Mouse (Mus musculus): ENCODE measurements around the gene Olfr747. TPM values are rescaled to one million over a fixed set of nuclear protein-coding genes. Genes with fewer than 3 reads are reported as not detected.

Gene Olfr747
- polyA plus RNA-seq, 1 experiment from 2014 or later: not detected

Other genes starting within 250 kb of the Olfr747 start
- not detected in 2 replicates for gene Olfr740, start 247.7 kb downstream of the Olfr747 start, polyA plus RNA-seq (2014; fragmentation: Nextera tagmentation; extraction: Ambion mirVana)
- gene Olfr741, start 220.5 kb downstream of the Olfr747 start, polyA plus RNA-seq (2014; fragmentation: Nextera tagmentation; extraction: Ambion mirVana): not detected in 2 replicates
- not detected in 2 replicates for gene Olfr742, start 189.6 kb downstream of the Olfr747 start, polyA plus RNA-seq (2014; fragmentation: Nextera tagmentation; extraction: Ambion mirVana)
- gene Olfr743, start 171.4 kb downstream of the Olfr747 start, polyA plus RNA-seq (2014; fragmentation: Nextera tagmentation; extraction: Ambion mirVana): not detected in 2 replicates
- not detected in 2 replicates for gene Olfr744, start 78.3 kb downstream of the Olfr747 start, polyA plus RNA-seq (2014; fragmentation: Nextera tagmentation; extraction: Ambion mirVana)
- gene Olfr745, start 53.8 kb downstream of the Olfr747 start, polyA plus RNA-seq (2014; fragmentation: Nextera tagmentation; extraction: Ambion mirVana): not detected in 2 replicates
- not detected in 2 replicates for gene Olfr746, start 46.1 kb downstream of the Olfr747 start, polyA plus RNA-seq (2014; fragmentation: Nextera tagmentation; extraction: Ambion mirVana)
- not detected in 2 replicates for gene Olfr748, start 14.2 kb upstream of the Olfr747 start, polyA plus RNA-seq (2014; fragmentation: Nextera tagmentation; extraction: Ambion mirVana)
- not detected in 2 replicates for gene Olfr749, start 51.9 kb upstream of the Olfr747 start, polyA plus RNA-seq (2014; fragmentation: Nextera tagmentation; extraction: Ambion mirVana)
- 83.3 and 86.6 TPM in 2 replicates for gene Ttc5, start 92.3 kb upstream of the Olfr747 start, polyA plus RNA-seq (2014; fragmentation: Nextera tagmentation; extraction: Ambion mirVana)
- gene Ccnb1ip1, start 114.5 kb upstream of the Olfr747 start, polyA plus RNA-seq (2014; fragmentation: Nextera tagmentation; extraction: Ambion mirVana): not detected in 2 replicates
- gene Parp2, start 114.6 kb upstream of the Olfr747 start, polyA plus RNA-seq (2014; fragmentation: Nextera tagmentation; extraction: Ambion mirVana): 75.8 and 75.9 TPM in 2 replicates
- 10.3 and 10.6 TPM in 2 replicates for gene Tep1, start 177.4 kb upstream of the Olfr747 start, polyA plus RNA-seq (2014; fragmentation: Nextera tagmentation; extraction: Ambion mirVana)
- gene Klhl33, start 204.3 kb upstream of the Olfr747 start, polyA plus RNA-seq (2014; fragmentation: Nextera tagmentation; extraction: Ambion mirVana): 0.11 and 0.20 TPM in 2 replicates
- 168 and 198 TPM in 2 replicates for gene Osgep, start 231.7 kb upstream of the Olfr747 start, polyA plus RNA-seq (2014; fragmentation: Nextera tagmentation; extraction: Ambion mirVana)
- gene Apex1, start 231.8 kb upstream of the Olfr747 start, polyA plus RNA-seq (2014; fragmentation: Nextera tagmentation; extraction: Ambion mirVana): 354 and 419 TPM in 2 replicates
- 40.1 and 63.0 TPM in 2 replicates for gene Pip4p1, start 237.7 kb upstream of the Olfr747 start, polyA plus RNA-seq (2014; fragmentation: Nextera tagmentation; extraction: Ambion mirVana)
- 80.6 and 83.0 TPM in 2 replicates for gene Pnp, start 237.9 kb upstream of the Olfr747 start, polyA plus RNA-seq (2014; fragmentation: Nextera tagmentation; extraction: Ambion mirVana)

All from kidney, embryonic 14.5 days (tissue).